Mouse (Mus musculus) ES-Bruce4 (cell line): ENCODE results near the gene Gm49601.

Experiments
- CTCF ChIP-seq: IDR thresholded peaks from one replicate; pipeline ENCODE4 v1.8.1; 2011; ENCODE audit warnings: low read depth, low read length
- EP300 ChIP-seq: IDR thresholded peaks from 2 replicates; pipeline ENCODE4 v1.6.1; 2011; ENCODE audit warnings: low read depth, low read length; ENCODE audit not compliant: insufficient read depth
- POLR2A ChIP-seq: IDR thresholded peaks from one replicate; pipeline ENCODE4 v1.8.1; 2011; ENCODE audit warnings: low read length; ENCODE audit not compliant: insufficient read depth

DNA sequence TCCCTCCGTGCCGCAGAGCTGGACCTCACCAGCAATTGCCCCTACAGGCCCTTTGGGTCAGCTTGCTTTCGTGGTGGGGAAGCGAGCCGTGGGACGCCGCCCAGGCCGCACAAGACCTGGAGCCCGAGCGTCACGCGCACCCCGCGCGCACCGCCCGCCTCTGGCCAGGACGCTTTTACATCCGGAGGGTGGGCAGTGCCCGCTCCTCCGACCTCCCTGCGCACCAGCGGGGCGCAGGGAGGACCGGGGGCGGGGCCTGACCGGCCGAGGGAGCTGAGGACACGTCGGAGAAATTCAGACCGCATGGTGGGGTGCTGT, 37.5 kb downstream of the Gm49601 start:
- TF ChIP-seq CTCF (no peak), POLR2A (no peak), EP300 (no peak)
